Mouse (Mus musculus): Measurements from ENCODE around the gene Tti1. TPM values are rescaled to one million over a fixed set of nuclear protein-coding genes. Genes with fewer than 3 reads are reported as not detected.
"Not testable (repeated sequence)": the region's sequence is repeated elsewhere in the genome, so short reads cannot be mapped to it uniquely, and the experiment has no call there.

Gene Tti1
- polyA plus RNA-seq, 1 experiment from 2014 or later, result 22.2 TPM

- Histone ChIP-seq H3K4me1 (replicated peaks) (peaks cover 6% of the 10 kb centered on the region), H3K27me3 (no peaks in the 10 kb centered on the region), H3K27ac (no peak overlapping the region), H3K36me3 (peaks cover 67% of the 10 kb centered on the region), H3K4me2 (replicated peaks) (no peak overlapping the region), H3K4me3 (replicated peaks) (no peak overlapping the region), H3K9me3 (no peaks in the 10 kb centered on the region), H3K9ac (replicated peaks) (no peak overlapping the region)
- no peak for ATAC-seq
- WGBS, result 72% methylated on average over 8 of the region's 8 CpGs
These were observed 31.5 kb upstream of the Tti1 start for GRCm38 (mm10) chr2:158059666-158060105.

GRCm38 (mm10) chr2:158058534-158058933 is 30.3 kb upstream of the Tti1 start:
- Histone ChIP-seq H3K9ac (replicated peaks) (no peak overlapping the region), H3K4me3 (replicated peaks) (no peak overlapping the region), H3K9me3 (no peaks in the 10 kb centered on the region), H3K36me3 (peaks cover 69% of the 10 kb centered on the region), H3K4me1 (replicated peaks) (peaks cover 6% of the 10 kb centered on the region), H3K27me3 (no peaks in the 10 kb centered on the region), H3K27ac (no peak overlapping the region), H3K4me2 (replicated peaks) (no peak overlapping the region)
- 93% methylated on average over 10 of the region's 10 CpGs for WGBS
- no peak for ATAC-seq

- no peak overlapping the region for H3K4me3 ChIP-seq (replicated peaks)
- no peak for ATAC-seq
- peaks cover 73% of the 10 kb centered on the region for H3K36me3 ChIP-seq
- WGBS, result 80% methylated on average over 3 of the region's 3 CpGs
- H3K27me3 ChIP-seq, result no peaks in the 10 kb centered on the region
- no peak overlapping the region for H3K4me2 ChIP-seq (replicated peaks)
- no peaks in the 10 kb centered on the region for H3K9me3 ChIP-seq
- no peak overlapping the region for H3K9ac ChIP-seq (replicated peaks)
- peaks cover 6% of the 10 kb centered on the region for H3K4me1 ChIP-seq (replicated peaks)
- H3K27ac ChIP-seq, result no peak overlapping the region
These were observed 28.8 kb upstream of the Tti1 start for GRCm38 (mm10) chr2:158057030-158057429.

GRCm38 (mm10) chr2:158055383-158055782 is 27.1 kb upstream of the Tti1 start:
- H3K4me1 ChIP-seq (replicated peaks); H3K4me2 ChIP-seq (replicated peaks); H3K27ac ChIP-seq; H3K9me3 ChIP-seq; H3K9ac ChIP-seq (replicated peaks); H3K4me3 ChIP-seq (replicated peaks); H3K27me3 ChIP-seq; ATAC-seq: not testable (repeated sequence)
- H3K36me3 ChIP-seq, result peaks cover 70% of the 10 kb centered on the region
- WGBS, result 94% methylated on average over 8 of the region's 8 CpGs

GRCm38 (mm10) chr2:158054596-158054995 is 26.4 kb upstream of the Tti1 start:
- WGBS, result 93% methylated on average over 3 of the region's 3 CpGs
- Histone ChIP-seq H3K36me3 (peaks cover 71% of the 10 kb centered on the region), H3K27ac (no peak overlapping the region), H3K4me2 (replicated peaks) (no peak overlapping the region), H3K9me3 (no peaks in the 10 kb centered on the region), H3K9ac (replicated peaks) (no peak overlapping the region), H3K27me3 (no peaks in the 10 kb centered on the region), H3K4me3 (replicated peaks) (no peak overlapping the region), H3K4me1 (replicated peaks) (peaks cover 6% of the 10 kb centered on the region)
- ATAC-seq, result no peak

- no peak for ATAC-seq
- Histone ChIP-seq H3K4me1 (replicated peaks) (no peaks in the 10 kb centered on the region), H3K27me3 (no peaks in the 10 kb centered on the region), H3K36me3 (peaks cover 62% of the 10 kb centered on the region), H3K9ac (replicated peaks) (no peak overlapping the region), H3K27ac (no peak overlapping the region), H3K9me3 (no peaks in the 10 kb centered on the region), H3K4me3 (replicated peaks) (no peak overlapping the region), H3K4me2 (replicated peaks) (no peak overlapping the region)
- 94% methylated on average over 8 of the region's 8 CpGs for WGBS
These were observed 21.9 kb upstream of the Tti1 start for GRCm38 (mm10) chr2:158050116-158050515.

- Histone ChIP-seq H3K4me1 (replicated peaks) (no peaks in the 10 kb centered on the region), H3K4me3 (replicated peaks) (no peak overlapping the region), H3K9me3 (no peaks in the 10 kb centered on the region), H3K4me2 (replicated peaks) (no peak overlapping the region), H3K27me3 (no peaks in the 10 kb centered on the region), H3K9ac (replicated peaks) (no peak overlapping the region), H3K27ac (no peak overlapping the region), H3K36me3 (peaks cover 69% of the 10 kb centered on the region)
- ATAC-seq, result no peak
- WGBS, result 94% methylated on average over 1 of the region's 1 CpGs
These were observed 20.5 kb upstream of the Tti1 start for GRCm38 (mm10) chr2:158048718-158049117.

- no peak for ATAC-seq
- 72% methylated on average over 3 of the region's 3 CpGs for WGBS
- Histone ChIP-seq H3K4me2 (replicated peaks) (no peak overlapping the region), H3K9me3 (no peaks in the 10 kb centered on the region), H3K36me3 (peaks cover 76% of the 10 kb centered on the region), H3K4me3 (replicated peaks) (no peak overlapping the region), H3K9ac (replicated peaks) (no peak overlapping the region), H3K27me3 (no peaks in the 10 kb centered on the region), H3K4me1 (replicated peaks) (no peaks in the 10 kb centered on the region), H3K27ac (no peak overlapping the region)
These were observed 19.7 kb upstream of the Tti1 start for GRCm38 (mm10) chr2:158047903-158048302.

- no peaks in the 10 kb centered on the region for H3K27me3 ChIP-seq
- peaks cover 68% of the 10 kb centered on the region for H3K36me3 ChIP-seq
- no peak overlapping the region for H3K27ac ChIP-seq
- no peak overlapping the region for H3K4me2 ChIP-seq (replicated peaks)
- 0 out of 2 replicates have a peak overlapping the region, but pooled peaks have one; percentile 5 for H3K9ac ChIP-seq (replicated peaks)
- ATAC-seq, result no peak
- no peak overlapping the region for H3K4me3 ChIP-seq (replicated peaks)
- H3K9me3 ChIP-seq, result no peaks in the 10 kb centered on the region
- 79% methylated on average over 4 of the region's 4 CpGs for WGBS
- H3K4me1 ChIP-seq (replicated peaks), result no peaks in the 10 kb centered on the region
These were observed 18.0 kb upstream of the Tti1 start for GRCm38 (mm10) chr2:158046186-158046585.

GRCm38 (mm10) chr2:158043504-158043903 is 15.3 kb upstream of the Tti1 start:
- Histone ChIP-seq H3K4me3 (replicated peaks) (no peak overlapping the region), H3K9ac (replicated peaks) (no peak overlapping the region), H3K4me1 (replicated peaks) (no peaks in the 10 kb centered on the region), H3K27ac (no peak overlapping the region), H3K27me3 (no peaks in the 10 kb centered on the region), H3K4me2 (replicated peaks) (no peak overlapping the region), H3K9me3 (no peaks in the 10 kb centered on the region), H3K36me3 (peaks cover 68% of the 10 kb centered on the region)
- ATAC-seq, result no peak
- WGBS, result 94% methylated on average over 8 of the region's 8 CpGs

- 90% methylated on average over 2 of the region's 2 CpGs for WGBS
These were observed 12.2 kb upstream of the Tti1 start for GRCm38 (mm10) chr2:158040396-158040795.

GRCm38 (mm10) chr2:158039662-158040061 is 11.4 kb upstream of the Tti1 start:
- Histone ChIP-seq H3K36me3 (peaks cover 51% of the 10 kb centered on the region), H3K4me1 (replicated peaks) (no peaks in the 10 kb centered on the region), H3K27me3 (no peaks in the 10 kb centered on the region), H3K9me3 (no peaks in the 10 kb centered on the region), H3K4me2 (replicated peaks) (no peak overlapping the region), H3K27ac (no peak overlapping the region), H3K4me3 (replicated peaks) (no peak overlapping the region), H3K9ac (replicated peaks) (no peak overlapping the region)
- ATAC-seq, result no peak
- WGBS, result 87% methylated on average over 1 of the region's 1 CpGs

More at GRCm38 (mm10) chr2:158040396-158040795, 12.2 kb upstream of the Tti1 start:
- Histone ChIP-seq H3K4me2 (replicated peaks) (no peak overlapping the region), H3K9me3 (no peaks in the 10 kb centered on the region), H3K36me3 (peaks cover 58% of the 10 kb centered on the region), H3K27me3 (no peaks in the 10 kb centered on the region), H3K9ac (replicated peaks) (no peak overlapping the region), H3K4me1 (replicated peaks) (no peaks in the 10 kb centered on the region), H3K27ac (no peak overlapping the region), H3K4me3 (replicated peaks) (no peak overlapping the region)
- no peak for ATAC-seq

- 93% methylated on average over 1 of the region's 1 CpGs for WGBS
- Histone ChIP-seq H3K4me1 (replicated peaks) (peaks cover 5% of the 10 kb centered on the region; the same call in 1 of the 2 replicates), H3K4me3 (replicated peaks) (no peak overlapping the region), H3K36me3 (peaks cover 34% of the 10 kb centered on the region), H3K27ac (no peak overlapping the region), H3K27me3 (no peaks in the 10 kb centered on the region), H3K9me3 (no peaks in the 10 kb centered on the region), H3K9ac (replicated peaks) (no peak overlapping the region), H3K4me2 (replicated peaks) (no peak overlapping the region)
- no peak for ATAC-seq
These were observed 9.3 kb upstream of the Tti1 start for GRCm38 (mm10) chr2:158037571-158037970.
